Mouse (Mus musculus) olfactory bulb, adult 2 months (tissue): ENCODE measurements at regions not wholly inside any gene's neighbourhood (a gene's known extent, or its start where the extent isn't known, plus 50 kb on each side); places are given as distances from the start of the nearest gene placed in this dataset.

Experiments used
- CTCF ChIP-seq: fragments of 200-500 bp; IDR thresholded peaks from 2 replicates; pipeline ENCODE4 v1.5.1; 2012; ENCODE audit warnings: low read depth, mild to moderate bottlenecking, low read length, moderate library complexity; ENCODE audit not compliant: insufficient read depth
- POLR2A ChIP-seq: fragments of 200-500 bp; IDR thresholded peaks from 2 replicates; pipeline ENCODE4 v1.6.1; 2012; ENCODE audit warnings: mild to moderate bottlenecking, low read depth, low read length, moderate library complexity; ENCODE audit not compliant: insufficient read depth

DNA sequence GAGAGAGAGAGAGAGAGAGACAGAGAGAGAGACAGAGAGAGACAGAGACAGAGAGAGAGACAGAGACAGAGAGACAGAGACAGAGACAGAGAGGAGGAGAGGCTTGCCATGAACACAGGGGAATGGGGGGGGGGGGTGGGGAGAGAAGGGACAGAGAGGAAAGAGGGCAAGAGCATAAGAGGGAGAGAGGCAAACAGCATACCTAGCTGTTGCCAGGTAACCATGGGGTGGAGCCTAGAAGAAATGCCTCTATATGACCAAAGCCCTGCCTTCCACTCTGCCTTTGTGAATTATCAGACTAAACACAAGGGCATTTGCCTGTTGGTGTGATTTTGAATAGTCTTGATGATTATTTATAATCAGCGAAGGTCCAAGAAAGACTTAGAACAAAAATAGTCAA, 332.2 kb downstream of the Galc start:
- TF ChIP-seq CTCF (no peak), POLR2A (no peak)
